Mouse (Mus musculus): ENCODE measurements around the gene Gprc5b. TPM values are rescaled to one million over a fixed set of nuclear protein-coding genes. Genes with fewer than 3 reads are reported as not detected.

Gprc5b gene
- polyA plus RNA-seq (2012; rRNA removed): 8.1 and 8.5 TPM in 2 replicates

DNA sequence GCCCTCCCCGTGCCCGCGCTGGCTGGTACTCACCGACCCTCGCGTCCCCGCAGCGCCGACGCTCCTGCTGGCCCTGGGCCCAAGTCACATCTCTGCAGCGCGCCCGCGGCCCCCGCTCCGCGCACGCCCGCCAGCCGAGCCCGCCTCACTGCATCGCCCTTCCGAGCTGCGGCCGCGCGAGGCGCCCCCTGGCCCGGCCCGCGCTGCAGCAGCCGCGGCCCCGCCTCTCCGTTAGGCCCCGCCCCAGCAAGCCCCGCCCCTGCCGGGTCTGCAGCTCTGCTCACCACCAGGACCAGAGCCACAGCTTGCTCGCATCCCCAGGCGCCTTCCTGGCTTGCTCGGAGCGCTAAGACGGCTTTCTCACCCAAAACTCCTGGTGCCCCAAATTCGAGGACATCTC lies at the start of gene Gprc5b:
Gene Gprc5b, minus strand, starts transcription at position 205 of the 400 bp plus-strand sequence.
- Histone ChIP-seq H3K4me1 (ENCODE audit: control insufficient read depth, insufficient read depth, insufficient read length) (peaks cover 2% of the 10 kb centered on the region), H3K36me3 (ENCODE audit: control insufficient read depth, insufficient read depth, low read length) (no peaks in the 10 kb centered on the region), H3K27me3 (ENCODE audit: control insufficient read depth, insufficient read depth, low read length) (peaks cover 11% of the 10 kb centered on the region), H3K27ac (ENCODE audit: insufficient read depth, low read length) (no peak within 1 kb of the TSS), H3K4me3 (ENCODE audit: extremely low read depth, insufficient read depth, insufficient read length) (peak within 1 kb of the TSS; percentile 32)
- TF ChIP-seq CTCF (IDR thresholded peaks at IDR 0.05; ENCODE audit: extremely low read depth, insufficient read depth, insufficient read length, insufficient replicate concordance) (no peak), POLR2A (IDR thresholded peaks at IDR 0.05; ENCODE audit: low read depth, low read length) (no peak)
- peak; percentile 11 to 81 for DNase-seq (ENCODE audit: low read depth in 1 of 2, low spot score in 2 of 2)
- whole genome bisulfite sequencing: under 1% methylated on average over 41 of the region's 44 CpGs

DNA sequence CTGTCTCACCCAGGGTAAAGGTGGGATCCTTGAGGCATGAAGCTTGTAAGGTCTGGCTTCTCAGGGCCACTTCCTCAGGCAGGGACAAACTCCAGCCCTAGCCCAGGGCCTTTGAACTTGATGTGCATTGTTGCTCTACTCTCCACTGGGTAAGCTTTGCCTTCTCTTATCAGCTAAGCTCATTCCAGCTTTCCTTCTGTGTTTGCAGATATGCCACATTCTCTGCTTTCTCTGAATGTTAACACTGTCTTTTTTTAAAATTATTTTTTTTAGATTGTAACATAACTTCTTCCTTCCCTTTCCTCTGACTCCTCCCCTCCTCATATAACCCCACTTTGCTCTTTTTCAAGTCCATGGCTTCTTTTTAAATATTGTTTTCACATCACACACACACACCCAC lies 46.5 kb upstream of the Gprc5b start:
- Histone ChIP-seq H3K27me3 (ENCODE audit: control insufficient read depth, insufficient read depth, low read length) (no peaks in the 10 kb centered on the region), H3K4me1 (ENCODE audit: control insufficient read depth, insufficient read depth, insufficient read length) (no peaks in the 10 kb centered on the region), H3K27ac (ENCODE audit: insufficient read depth, low read length) (no peak overlapping the region), H3K4me3 (ENCODE audit: extremely low read depth, insufficient read depth, insufficient read length) (no peak overlapping the region), H3K36me3 (ENCODE audit: control insufficient read depth, insufficient read depth, low read length) (no peaks in the 10 kb centered on the region)
- DNase-seq (ENCODE audit: low read depth in 1 of 2, low spot score in 2 of 2): no peak
- TF ChIP-seq POLR2A (IDR thresholded peaks at IDR 0.05; ENCODE audit: low read depth, low read length) (no peak), CTCF (IDR thresholded peaks at IDR 0.05; ENCODE audit: extremely low read depth, insufficient read depth, insufficient read length, insufficient replicate concordance) (no peak)

DNA sequence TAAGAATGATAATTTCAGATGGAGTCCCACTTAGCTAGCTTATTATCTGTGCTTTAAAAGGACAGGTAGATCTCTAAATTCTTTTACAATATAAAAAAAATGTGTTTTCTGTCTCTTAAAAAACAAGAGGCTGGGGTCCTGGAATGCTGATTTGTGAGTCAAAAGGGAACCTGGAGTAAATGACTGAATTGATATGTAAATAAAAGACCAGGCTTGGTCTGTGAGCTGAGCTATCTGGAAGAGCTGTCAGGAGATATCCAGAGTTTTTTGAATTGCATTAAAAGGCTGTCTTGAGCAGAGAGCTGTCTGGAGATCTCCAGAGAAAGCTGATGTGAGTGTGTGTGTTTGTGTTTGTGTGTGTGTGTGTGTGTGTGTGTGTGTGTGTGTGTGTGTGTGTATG lies 42.6 kb upstream of the Gprc5b start:
- Histone ChIP-seq H3K4me1 (ENCODE audit: control insufficient read depth, insufficient read depth, insufficient read length) (no peaks in the 10 kb centered on the region), H3K27ac (ENCODE audit: insufficient read depth, low read length) (no peak overlapping the region), H3K27me3 (ENCODE audit: control insufficient read depth, insufficient read depth, low read length) (no peaks in the 10 kb centered on the region), H3K4me3 (ENCODE audit: extremely low read depth, insufficient read depth, insufficient read length) (no peak overlapping the region), H3K36me3 (ENCODE audit: control insufficient read depth, insufficient read depth, low read length) (no peaks in the 10 kb centered on the region)
- TF ChIP-seq POLR2A (IDR thresholded peaks at IDR 0.05; ENCODE audit: low read depth, low read length) (no peak), CTCF (IDR thresholded peaks at IDR 0.05; ENCODE audit: extremely low read depth, insufficient read depth, insufficient read length, insufficient replicate concordance) (no peak)
- DNase-seq (ENCODE audit: low read depth in 1 of 2, low spot score in 2 of 2): no peak

DNA sequence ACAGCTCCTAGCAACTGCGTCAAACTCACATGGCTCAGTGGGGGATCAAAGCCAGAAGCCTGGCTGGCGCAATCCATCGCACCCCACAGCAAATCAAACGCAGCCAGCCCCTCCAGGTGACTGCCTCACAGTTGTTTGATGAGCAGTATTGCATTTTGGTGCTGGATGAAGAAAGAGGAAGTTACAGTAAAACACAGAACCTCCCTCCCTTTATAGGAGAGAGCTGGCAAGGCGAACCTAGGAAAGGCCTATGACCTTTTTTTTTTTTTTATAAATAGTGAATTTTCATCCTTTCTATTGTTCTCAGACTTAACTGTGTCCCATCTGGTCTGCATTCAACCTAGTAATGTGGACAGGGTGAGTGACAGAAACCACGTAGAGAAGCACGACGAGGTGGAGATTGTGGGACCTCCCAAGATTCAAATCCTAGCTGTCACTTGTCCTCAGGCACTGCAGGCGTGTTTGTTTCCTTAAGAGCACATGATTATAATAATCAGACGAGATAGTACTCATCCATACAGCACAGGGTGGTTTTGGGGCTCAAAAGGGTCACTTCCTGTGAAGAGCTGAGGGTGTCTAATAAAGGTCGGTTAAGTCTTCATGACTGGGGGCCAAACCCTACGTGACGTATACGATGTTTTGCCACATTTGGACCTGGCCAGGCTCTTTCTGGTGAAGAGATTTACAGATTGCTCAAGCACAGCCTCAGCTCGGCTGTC lies 39.4 kb upstream of the Gprc5b start:
- no peak for TF ChIP-seq CTCF (IDR thresholded peaks at IDR 0.05; ENCODE audit: extremely low read depth, insufficient read depth, insufficient read length, insufficient replicate concordance)
- TF ChIP-seq POLR2A (IDR thresholded peaks at IDR 0.05; ENCODE audit: low read depth, low read length): no peak

DNA sequence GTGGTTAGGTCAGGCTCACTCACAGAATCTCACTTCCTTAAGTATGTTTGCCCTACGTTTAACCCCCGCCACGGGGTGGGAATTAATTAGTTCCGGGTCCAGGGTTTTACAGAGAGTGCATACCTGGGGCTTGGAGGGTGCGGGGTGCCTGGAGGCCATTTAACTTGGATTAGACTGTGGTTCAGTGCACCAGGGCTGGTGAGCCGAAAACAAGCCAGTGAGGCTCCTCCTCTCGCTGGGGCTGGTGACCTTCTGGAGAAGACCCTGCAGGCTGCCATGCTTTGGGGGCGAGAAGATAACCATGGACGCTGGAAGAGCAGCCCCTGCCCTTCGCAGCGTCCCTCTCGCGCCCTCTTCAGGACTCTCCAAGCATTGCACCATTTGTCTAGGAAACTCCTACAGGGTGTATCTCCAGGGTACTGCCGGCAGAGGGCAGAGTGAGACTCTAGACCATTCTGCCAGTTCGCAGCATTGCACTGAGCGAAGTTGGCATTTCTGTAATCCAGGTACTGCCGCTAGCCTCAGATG lies 28.4 kb upstream of the Gprc5b start:
- no peaks in the 10 kb centered on the region for H3K36me3 ChIP-seq (ENCODE audit: control insufficient read depth, insufficient read depth, low read length)
- no peaks in the 10 kb centered on the region for H3K4me1 ChIP-seq (ENCODE audit: control insufficient read depth, insufficient read depth, insufficient read length)
- no peaks in the 10 kb centered on the region for H3K27me3 ChIP-seq (ENCODE audit: control insufficient read depth, insufficient read depth, low read length)
- no peak overlapping the region for H3K4me3 ChIP-seq (ENCODE audit: extremely low read depth, insufficient read depth, insufficient read length)
- peak in 1 of 2 experiments; percentile 16 for DNase-seq (ENCODE audit: low read depth in 1 of 2, low spot score in 2 of 2)
- TF ChIP-seq POLR2A (IDR thresholded peaks at IDR 0.05; ENCODE audit: low read depth, low read length): no peak
- no peak; the same call in 1 of the 2 replicates for TF ChIP-seq CTCF (IDR thresholded peaks at IDR 0.05; ENCODE audit: extremely low read depth, insufficient read depth, insufficient read length, insufficient replicate concordance)
- H3K27ac ChIP-seq (ENCODE audit: insufficient read depth, low read length): no peak overlapping the region
- 33% methylated on average over 17 of the region's 17 CpGs for WGBS

More for the DNA sequence above, 39.4 kb upstream of the Gprc5b start:
- no peak for DNase-seq (ENCODE audit: low read depth in 1 of 2, low spot score in 2 of 2)
- no peak overlapping the region for H3K4me3 ChIP-seq (ENCODE audit: extremely low read depth, insufficient read depth, insufficient read length)
- no peaks in the 10 kb centered on the region for H3K4me1 ChIP-seq (ENCODE audit: control insufficient read depth, insufficient read depth, insufficient read length)
- no peaks in the 10 kb centered on the region for H3K36me3 ChIP-seq (ENCODE audit: control insufficient read depth, insufficient read depth, low read length)
- 59% methylated on average over 15 of the region's 15 CpGs for WGBS
- H3K27ac ChIP-seq (ENCODE audit: insufficient read depth, low read length): no peak overlapping the region
- no peaks in the 10 kb centered on the region for H3K27me3 ChIP-seq (ENCODE audit: control insufficient read depth, insufficient read depth, low read length)

DNA sequence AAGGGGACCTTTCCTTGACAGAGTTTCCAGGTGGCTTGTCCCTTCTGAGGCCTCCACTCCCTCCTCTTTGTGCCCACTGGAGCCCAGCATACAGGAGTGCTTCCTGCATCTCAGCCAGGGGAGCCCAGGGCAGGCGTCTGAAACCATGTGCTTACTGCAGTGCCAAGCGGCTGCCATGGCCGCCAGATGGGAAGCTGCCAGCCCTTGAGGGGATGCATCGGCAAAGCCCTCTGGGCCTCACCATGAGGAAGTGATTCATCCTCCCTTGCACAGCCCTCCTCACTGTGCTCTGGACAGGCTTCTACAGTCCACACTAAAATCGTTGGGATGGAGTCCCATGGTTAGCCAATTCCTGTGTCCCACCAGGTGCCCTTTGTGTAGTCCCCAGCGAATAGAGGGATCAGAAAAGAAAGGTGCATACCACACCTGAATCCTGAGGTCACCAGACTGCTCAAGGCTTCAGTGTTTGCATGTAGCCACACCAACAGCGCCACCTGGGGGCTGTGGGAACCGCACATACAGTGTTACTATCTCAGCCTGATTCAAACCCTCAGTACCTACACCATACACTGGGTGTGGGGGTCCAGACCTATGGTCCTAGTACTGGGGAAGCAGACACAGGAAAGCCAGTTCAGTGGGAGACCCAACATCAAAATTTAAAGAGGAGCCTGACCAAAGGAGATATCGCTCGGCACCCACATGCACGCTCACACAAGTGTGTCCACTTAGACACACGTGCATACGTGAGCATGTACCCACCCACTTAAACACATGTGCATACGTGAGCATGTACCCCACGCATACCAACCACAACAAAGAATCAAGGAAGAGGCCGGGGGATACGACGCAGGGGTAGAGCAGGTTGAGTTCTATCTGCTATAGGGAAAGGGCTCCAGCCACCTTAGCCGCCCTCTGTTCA lies 27.5 kb upstream of the Gprc5b start:
- H3K36me3 ChIP-seq (ENCODE audit: control insufficient read depth, insufficient read depth, low read length): no peaks in the 10 kb centered on the region
- H3K27me3 ChIP-seq (ENCODE audit: control insufficient read depth, insufficient read depth, low read length): no peaks in the 10 kb centered on the region
- TF ChIP-seq CTCF (IDR thresholded peaks at IDR 0.05; ENCODE audit: extremely low read depth, insufficient read depth, insufficient read length, insufficient replicate concordance): no peak
- no peak for TF ChIP-seq POLR2A (IDR thresholded peaks at IDR 0.05; ENCODE audit: low read depth, low read length)
- no peak overlapping the region for H3K27ac ChIP-seq (ENCODE audit: insufficient read depth, low read length)
- WGBS: 67% methylated on average over 19 of the region's 19 CpGs
- H3K4me1 ChIP-seq (ENCODE audit: control insufficient read depth, insufficient read depth, insufficient read length): no peaks in the 10 kb centered on the region
- H3K4me3 ChIP-seq (ENCODE audit: extremely low read depth, insufficient read depth, insufficient read length): no peak overlapping the region
- peak in 1 of 2 experiments; percentile 8 for DNase-seq (ENCODE audit: low read depth in 1 of 2, low spot score in 2 of 2)

All from spleen, adult 2 months (tissue).